Mouse (Mus musculus): Measurements from ENCODE around the gene Pex1. TPM values are rescaled to one million over a fixed set of nuclear protein-coding genes. Genes with fewer than 3 reads are reported as not detected.

Pex1 gene
- polyA plus RNA-seq, 1 experiment = 23.4 TPM

GRCm38 (mm10) chr5:3666585-3666984 lies 70.7 kb downstream of the Pex1 start:
- Histone ChIP-seq H3K4me3 (ENCODE audit: low read depth, low read length) (no peak overlapping the region), H3K27ac (ENCODE audit: insufficient read depth, low read length) (no peak overlapping the region), H3K4me1 (ENCODE audit: control insufficient read depth, insufficient read depth, low read length) (no peaks in the 10 kb centered on the region)

GRCm38 (mm10) chr5:3669938-3670554 lies 74.2 kb downstream of the Pex1 start:
- H3K9me3 ChIP-seq (replicated peaks; ENCODE audit: control insufficient read depth, insufficient read depth, low read length, poor library complexity, severe bottlenecking) = no peaks in the 10 kb centered on the region; the same call in 1 of the 2 replicates
- no peak for TF ChIP-seq EP300 (IDR thresholded peaks at IDR 0.05; ENCODE audit: insufficient read depth, low read depth, low read length)
- no peak for TF ChIP-seq POLR2A (IDR thresholded peaks at IDR 0.05; ENCODE audit: insufficient read depth, low read length)
- no peak for TF ChIP-seq CTCF (IDR thresholded peaks at IDR 0.05; ENCODE audit: low read depth, low read length)
- no peak overlapping the region for H3K27ac ChIP-seq (ENCODE audit: insufficient read depth, low read length)
- no peaks in the 10 kb centered on the region for H3K36me3 ChIP-seq (ENCODE audit: control insufficient read depth, insufficient read depth, low read length, poor library complexity, severe bottlenecking)
- H3K9ac ChIP-seq (ENCODE audit: low read depth, poor library complexity, severe bottlenecking) = no peak overlapping the region
- no peaks in the 10 kb centered on the region for H3K4me1 ChIP-seq (ENCODE audit: control insufficient read depth, insufficient read depth, low read length)
- H3K27me3 ChIP-seq (ENCODE audit: control insufficient read depth, insufficient read depth, low read length, poor library complexity, severe bottlenecking) = peaks cover 1% of the 10 kb centered on the region; the same call in 1 of the 2 replicates
- no peak overlapping the region for H3K4me3 ChIP-seq (ENCODE audit: low read depth, low read length)

More at GRCm38 (mm10) chr5:3666585-3666984, 70.7 kb downstream of the Pex1 start:
- Histone ChIP-seq H3K9ac (ENCODE audit: low read depth, poor library complexity, severe bottlenecking) (no peak overlapping the region), H3K27me3 (ENCODE audit: control insufficient read depth, insufficient read depth, low read length, poor library complexity, severe bottlenecking) (peaks cover 1% of the 10 kb centered on the region; the same call in 1 of the 2 replicates), H3K9me3 (replicated peaks; ENCODE audit: control insufficient read depth, insufficient read depth, low read length, poor library complexity, severe bottlenecking) (no peaks in the 10 kb centered on the region), H3K36me3 (ENCODE audit: control insufficient read depth, insufficient read depth, low read length, poor library complexity, severe bottlenecking) (no peaks in the 10 kb centered on the region)
- TF ChIP-seq CTCF (IDR thresholded peaks at IDR 0.05; ENCODE audit: low read depth, low read length) (no peak), EP300 (IDR thresholded peaks at IDR 0.05; ENCODE audit: insufficient read depth, low read depth, low read length) (no peak), POLR2A (IDR thresholded peaks at IDR 0.05; ENCODE audit: insufficient read depth, low read length) (no peak)

Other genes with a start within 250 kb of the Pex1 start
- 49.6 and 51.0 TPM in 2 replicates for gene Fam133b, start 52.2 kb upstream of the Pex1 start, polyA plus RNA-seq (2011; ENCODE audit: insufficient read depth, insufficient read length, low read depth, missing spikeins)
- gene 1700109H08Rik, start 24.5 kb upstream of the Pex1 start, polyA plus RNA-seq (2011; ENCODE audit: insufficient read depth, insufficient read length, low read depth, missing spikeins) = 18.0 and 18.5 TPM in 2 replicates
- gene Rbm48, start 519 bp downstream of the Pex1 start, polyA plus RNA-seq (2011; ENCODE audit: insufficient read depth, insufficient read length, low read depth, missing spikeins) = 13.9 and 17.6 TPM in 2 replicates
- gene Tmbim7, start 55.1 kb downstream of the Pex1 start, polyA plus RNA-seq (2011; ENCODE audit: insufficient read depth, insufficient read length, low read depth, missing spikeins) = not detected in 2 replicates
- 146 and 151 TPM in 2 replicates for gene Gatad1, start 61.1 kb downstream of the Pex1 start, polyA plus RNA-seq (2011; ENCODE audit: insufficient read depth, insufficient read length, low read depth, missing spikeins)
- gene Ankib1, start 206.9 kb downstream of the Pex1 start, polyA plus RNA-seq (2011; ENCODE audit: insufficient read depth, insufficient read length, low read depth, missing spikeins) = 17.9 and 21.1 TPM in 2 replicates
- 55.6 and 56.1 TPM in 2 replicates for gene Krit1, start 207.1 kb downstream of the Pex1 start, polyA plus RNA-seq (2011; ENCODE audit: insufficient read depth, insufficient read length, low read depth, missing spikeins)
- gene Lrrd1, start 249.1 kb downstream of the Pex1 start, polyA plus RNA-seq (2011; ENCODE audit: insufficient read depth, insufficient read length, low read depth, missing spikeins) = not detected in 2 replicates